Mouse (Mus musculus): ENCODE data around the gene Adcy7.

Gene Adcy7

DNA sequence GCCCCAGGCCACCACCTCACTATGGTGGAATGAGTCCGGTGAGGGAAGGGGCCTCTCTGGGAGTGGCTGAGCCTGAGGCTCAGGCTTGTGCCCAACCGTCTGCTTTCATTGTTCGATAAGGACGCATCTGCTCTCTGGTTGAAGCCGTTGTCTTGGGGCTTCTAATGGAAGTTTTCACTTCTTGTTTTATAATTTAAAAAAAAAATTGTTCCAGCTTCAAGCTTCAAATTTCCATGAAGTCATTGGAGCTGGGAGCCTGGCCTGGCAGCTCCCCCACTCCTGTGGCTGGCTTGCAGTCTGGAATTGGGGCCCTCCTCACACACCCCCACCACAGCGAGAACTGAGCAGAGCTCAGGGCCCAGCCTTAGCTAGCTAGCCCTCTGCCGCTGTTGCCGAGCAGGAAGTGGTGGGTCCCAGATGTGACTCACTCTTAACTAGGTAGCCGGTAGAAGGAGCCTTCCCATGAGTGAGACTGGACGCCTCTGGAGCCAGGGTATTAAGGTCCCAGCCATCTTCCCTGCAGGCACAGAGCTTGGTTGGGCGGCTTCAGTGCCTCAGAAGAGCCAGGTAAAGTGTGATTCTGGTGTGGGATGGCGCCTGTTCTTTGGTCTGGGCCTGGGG lies 16.5 kb downstream of the Adcy7 start:
- POLR2A ChIA-PET, result interaction anchor here in 3 of 4 experiments (0.9 to 1.1 kb wide), 3 partner anchors 11 to 20 kb away, joined by 3 to 6 read pairs (median 4); no protein-coding TSS in a partner anchor
- CTCF ChIA-PET, result interaction anchor here in 3 of 4 experiments (0.6 to 1.4 kb wide), 5 partner anchors 18 to 466 kb away, joined by 3 to 7 read pairs (median 3); no protein-coding TSS in a partner anchor

DNA sequence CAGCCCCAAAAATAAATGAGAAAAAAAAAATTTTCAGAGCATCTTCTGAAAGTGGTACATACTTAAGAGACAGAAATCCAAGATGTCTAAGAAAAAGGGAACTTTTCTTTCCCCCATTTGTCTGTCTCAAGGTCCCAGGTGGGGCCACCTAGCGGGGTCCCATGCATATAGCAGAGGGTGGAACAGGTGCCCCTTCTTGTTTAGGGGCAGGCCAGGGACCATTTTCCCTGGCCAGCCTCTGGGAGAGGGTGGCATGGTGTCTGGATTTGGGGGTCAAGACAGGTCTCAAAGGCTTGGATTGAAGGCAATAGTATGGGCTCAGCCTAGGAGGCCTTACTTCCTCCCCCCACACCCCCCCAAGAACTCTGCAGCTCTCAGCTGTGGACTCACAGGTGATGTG lies 17.7 kb downstream of the Adcy7 start:
- ChIA-PET POLR2A (interaction anchor here in 1 of 4 experiments (1.1 kb wide), 1 partner anchor 11 kb away, joined by 3 read pairs; no protein-coding TSS in a partner anchor), CTCF (interaction anchor here in 3 of 4 experiments (0.6 to 1.4 kb wide), 3 partner anchors 21 to 62 kb away, joined by 3 to 5 read pairs (median 5); no protein-coding TSS in a partner anchor)

DNA sequence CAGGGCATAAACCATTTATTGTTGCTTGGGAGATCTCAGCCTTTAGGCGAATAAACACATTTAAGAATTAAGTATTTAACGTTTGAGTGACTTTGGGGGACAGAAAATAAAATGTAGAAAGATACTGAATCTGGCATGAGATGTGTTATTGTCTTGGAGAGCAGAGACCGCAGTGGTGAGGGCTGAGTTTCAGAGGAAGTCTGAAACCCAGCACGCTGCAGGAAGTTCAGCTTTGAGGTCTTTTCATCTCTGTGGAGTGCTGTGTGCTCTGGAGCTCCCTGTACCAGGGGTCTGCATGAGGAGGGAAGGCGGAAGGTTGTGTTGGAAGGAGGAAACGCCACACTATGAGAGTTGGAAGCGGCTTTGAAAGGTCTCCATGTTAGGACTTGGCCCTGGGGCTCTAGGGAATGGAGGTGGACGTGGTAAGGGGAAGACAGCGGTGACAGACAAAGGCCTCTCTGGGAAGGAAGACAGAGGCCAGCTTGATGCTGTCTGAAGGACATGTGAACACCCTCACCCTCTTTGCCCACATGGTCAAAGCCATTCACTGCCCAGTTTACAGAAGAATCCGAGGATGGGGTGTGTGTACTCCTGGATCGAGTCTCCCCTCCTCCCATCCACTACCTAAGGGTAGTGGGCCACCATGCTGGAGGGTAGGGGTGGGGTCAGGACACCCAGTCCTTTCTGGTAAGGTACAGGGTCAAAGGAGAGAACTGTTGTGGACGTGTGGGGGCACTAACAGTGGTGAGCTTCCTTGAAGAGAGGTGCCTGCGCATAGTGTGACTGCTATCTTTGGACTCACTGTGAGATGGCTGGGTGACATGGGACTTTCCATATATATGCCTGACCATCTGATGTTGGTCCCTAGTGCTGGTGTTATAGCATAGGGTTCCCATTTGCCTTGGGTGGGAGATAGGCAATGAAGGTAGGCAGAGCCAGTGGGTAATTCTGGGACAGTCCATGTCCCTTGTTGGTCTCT lies 18.4 kb downstream of the Adcy7 start:
- ChIA-PET CTCF (interaction anchor here in 1 of 4 experiments (0.6 kb wide), 1 partner anchor 22 kb away, joined by 5 read pairs; no protein-coding TSS in a partner anchor), POLR2A (interaction anchor here in 2 of 4 experiments (1.1 kb wide), 2 partner anchors 10 to 12 kb away, joined by 3 read pairs; no protein-coding TSS in a partner anchor)

DNA sequence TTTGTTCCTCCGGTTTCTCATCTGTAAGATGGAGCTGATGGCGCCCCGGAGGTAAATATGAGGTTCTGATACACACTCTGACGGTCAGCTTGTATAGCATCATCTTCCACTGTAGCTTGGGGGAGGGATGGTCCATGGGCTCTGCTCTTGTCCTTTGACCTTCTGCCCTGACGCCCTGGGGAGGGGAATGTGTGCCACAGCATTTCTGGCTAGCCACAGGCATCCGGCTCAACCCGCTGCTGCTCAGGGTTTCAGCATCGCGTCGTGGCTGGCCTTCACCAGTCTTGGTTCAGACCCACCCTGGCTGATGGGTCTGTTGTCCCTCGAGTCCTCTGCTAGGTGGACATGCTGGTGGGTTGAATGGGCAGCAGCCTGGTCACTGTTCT lies 19.1 kb downstream of the Adcy7 start:
- CTCF ChIA-PET, result no interaction called here

DNA sequence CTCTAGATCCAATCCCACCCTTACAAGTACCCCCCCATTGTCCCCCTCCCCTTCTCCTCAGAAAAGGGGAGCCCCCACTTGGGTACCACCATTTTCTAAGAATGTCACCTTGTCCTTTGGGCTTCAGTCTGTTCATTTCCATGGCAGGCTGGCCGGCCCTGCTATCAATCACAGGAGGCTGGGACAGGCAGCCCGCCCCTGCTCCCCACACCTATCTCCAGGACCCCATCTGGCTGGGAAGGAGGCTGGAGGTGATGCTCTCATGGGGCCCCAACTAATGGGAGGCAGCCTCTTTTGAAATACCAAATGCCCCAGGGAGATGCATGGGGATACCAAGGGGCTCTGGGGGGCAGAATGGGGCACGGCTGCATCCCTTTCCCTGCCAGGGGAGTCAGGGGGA lies 20.7 kb downstream of the Adcy7 start:
- ChIA-PET POLR2A (no interaction called here), CTCF (no interaction called here)

More for the DNA sequence above, 19.1 kb downstream of the Adcy7 start:
- POLR2A ChIA-PET, result interaction anchor here in 1 of 4 experiments (1.0 to 1.1 kb wide), 2 partner anchors 10 to 17 kb away, joined by 3 read pairs; no protein-coding TSS in a partner anchor

DNA sequence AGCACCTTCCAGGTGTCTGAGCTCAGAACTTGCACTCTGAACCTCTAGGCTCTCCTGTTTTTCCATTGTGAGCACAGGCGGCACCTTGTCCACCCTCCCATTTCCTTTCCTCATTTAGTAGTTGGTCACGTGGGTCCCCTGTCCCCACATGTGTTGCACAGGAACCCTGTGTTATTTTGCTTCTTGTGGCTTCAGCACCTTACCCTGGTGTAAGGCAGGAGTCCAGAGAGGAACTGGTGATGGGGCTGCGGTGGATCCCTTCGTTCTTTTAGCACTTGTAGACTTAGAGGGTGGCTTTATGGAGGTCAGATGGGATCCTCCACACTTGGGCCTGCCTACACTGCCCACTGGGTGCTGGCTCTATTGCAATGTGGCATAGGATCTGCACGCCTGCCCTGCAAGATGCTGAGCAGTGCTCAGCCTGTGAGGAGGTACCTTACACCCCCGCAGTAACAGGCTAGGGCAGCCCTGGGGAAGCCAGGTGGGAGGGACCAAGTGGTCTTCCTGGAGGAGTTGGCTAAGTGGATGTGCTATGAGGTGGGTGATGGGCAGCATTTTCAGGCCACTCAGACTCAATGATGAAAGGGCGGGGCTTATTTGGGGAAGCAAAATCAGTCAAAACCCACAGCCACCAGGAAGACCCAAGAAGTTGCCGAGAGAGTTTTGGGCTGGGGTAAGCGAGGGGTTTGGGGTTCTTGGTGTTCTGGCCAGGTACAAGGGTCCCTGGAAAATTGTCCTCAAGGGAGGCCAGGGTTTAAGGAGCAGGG lies 21.6 kb downstream of the Adcy7 start:
- CTCF ChIA-PET, result interaction anchor here in 1 of 4 experiments (0.5 kb wide), 1 partner anchor 70 kb away, joined by 5 read pairs; no protein-coding TSS in a partner anchor
- POLR2A ChIA-PET, result interaction anchor here in 2 of 4 experiments (0.5 to 0.8 kb wide), 3 partner anchors 16 to 31 kb away, joined by 3 to 4 read pairs (median 3); no protein-coding TSS in a partner anchor

DNA sequence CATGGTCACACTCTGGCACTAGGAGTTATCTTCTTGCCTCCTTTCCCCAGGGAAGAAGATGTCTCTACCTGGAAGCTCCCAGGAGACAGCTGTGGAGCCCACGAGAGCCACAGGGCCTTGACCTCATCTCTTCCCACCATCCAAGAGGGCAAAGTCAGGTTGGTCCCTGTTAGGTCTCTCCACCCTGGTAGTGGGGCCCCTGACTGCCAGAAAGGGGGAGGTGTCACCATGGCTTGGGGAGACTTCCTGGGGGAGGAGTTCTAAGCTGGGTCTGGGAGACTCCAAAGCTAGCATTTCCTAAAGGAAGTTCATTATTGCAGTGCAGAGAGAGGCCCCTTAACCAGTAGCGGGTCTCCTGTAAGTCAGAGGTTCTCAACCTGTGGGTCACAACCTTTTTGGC lies 22.8 kb downstream of the Adcy7 start:
- ChIA-PET POLR2A (interaction anchor here in 2 of 4 experiments (0.7 to 0.8 kb wide), 2 partner anchors 28 to 105 kb away, joined by 3 read pairs; no protein-coding TSS in a partner anchor), CTCF (interaction anchor here in 1 of 4 experiments (1.2 kb wide), 1 partner anchor 29 kb away, joined by 3 read pairs; no protein-coding TSS in a partner anchor)

DNA sequence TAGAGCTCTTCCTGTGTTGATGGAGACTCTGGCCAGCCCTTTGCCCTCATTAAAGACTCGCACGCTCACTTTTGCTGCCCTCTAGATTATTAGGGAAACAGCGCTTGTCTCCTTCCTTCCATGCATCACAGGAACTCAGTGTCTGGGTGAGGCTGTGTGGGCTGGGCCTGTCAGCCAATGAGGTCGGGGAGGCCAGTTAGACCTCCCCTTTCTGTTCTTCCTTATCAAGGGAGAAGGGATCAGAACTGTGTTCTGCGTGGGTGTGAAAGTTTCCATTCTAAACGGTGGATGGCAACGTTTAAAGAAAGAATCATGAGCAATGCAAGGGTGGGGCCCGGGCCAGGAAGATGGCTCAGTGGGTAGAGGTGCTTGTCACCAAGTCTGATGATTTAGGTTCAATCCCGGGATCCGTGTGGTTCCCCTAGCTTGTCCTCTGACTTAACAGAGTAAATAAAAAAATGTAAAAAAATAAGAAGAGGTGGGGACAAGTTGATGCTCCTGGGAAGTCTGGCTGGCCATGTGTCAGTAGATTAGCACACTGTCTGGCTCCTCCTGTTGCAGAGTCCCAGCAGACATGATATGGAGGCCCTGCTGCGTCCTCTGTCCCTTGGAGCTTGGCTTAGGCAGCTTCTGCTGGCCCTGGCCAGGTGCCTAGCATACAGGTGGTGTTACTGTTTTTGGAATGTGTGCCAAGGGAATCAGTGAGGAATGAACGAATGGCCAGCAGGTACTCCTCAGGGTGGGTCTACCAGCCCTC lies 26.0 kb downstream of the Adcy7 start:
- ChIA-PET CTCF (interaction anchor here in 3 of 4 experiments (0.5 to 1.7 kb wide), 6 partner anchors 25 to 329 kb away, joined by 3 to 6 read pairs (median 4); no protein-coding TSS in a partner anchor), POLR2A (no interaction called here)

DNA sequence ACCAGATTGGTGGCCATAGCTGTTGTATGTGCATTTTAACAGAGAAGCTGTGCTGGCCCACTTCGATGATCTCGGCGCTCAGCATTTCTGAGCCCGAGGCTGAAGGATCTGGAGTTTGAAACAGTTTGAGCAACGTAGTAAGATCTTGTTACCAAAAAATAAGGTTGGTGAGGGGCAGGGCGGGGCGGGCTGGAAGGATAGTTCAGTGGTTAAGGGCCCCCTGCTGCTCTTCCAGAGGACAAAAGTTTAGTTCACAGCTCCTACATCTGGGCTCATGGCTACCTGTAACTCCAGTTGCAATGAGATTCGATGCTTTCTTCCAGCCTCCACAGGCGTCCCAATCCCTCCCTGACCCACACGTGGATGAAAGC lies 26.5 kb downstream of the Adcy7 start:
- POLR2A ChIA-PET, result interaction anchor here in 1 of 4 experiments (0.6 to 1.7 kb wide), 2 partner anchors 10 to 364 kb away, joined by 3 to 6 read pairs; no protein-coding TSS in a partner anchor
- CTCF ChIA-PET, result interaction anchor here in 2 of 4 experiments (0.5 to 1.7 kb wide), 3 partner anchors 32 to 328 kb away, joined by 5 to 6 read pairs (median 6); no protein-coding TSS in a partner anchor

DNA sequence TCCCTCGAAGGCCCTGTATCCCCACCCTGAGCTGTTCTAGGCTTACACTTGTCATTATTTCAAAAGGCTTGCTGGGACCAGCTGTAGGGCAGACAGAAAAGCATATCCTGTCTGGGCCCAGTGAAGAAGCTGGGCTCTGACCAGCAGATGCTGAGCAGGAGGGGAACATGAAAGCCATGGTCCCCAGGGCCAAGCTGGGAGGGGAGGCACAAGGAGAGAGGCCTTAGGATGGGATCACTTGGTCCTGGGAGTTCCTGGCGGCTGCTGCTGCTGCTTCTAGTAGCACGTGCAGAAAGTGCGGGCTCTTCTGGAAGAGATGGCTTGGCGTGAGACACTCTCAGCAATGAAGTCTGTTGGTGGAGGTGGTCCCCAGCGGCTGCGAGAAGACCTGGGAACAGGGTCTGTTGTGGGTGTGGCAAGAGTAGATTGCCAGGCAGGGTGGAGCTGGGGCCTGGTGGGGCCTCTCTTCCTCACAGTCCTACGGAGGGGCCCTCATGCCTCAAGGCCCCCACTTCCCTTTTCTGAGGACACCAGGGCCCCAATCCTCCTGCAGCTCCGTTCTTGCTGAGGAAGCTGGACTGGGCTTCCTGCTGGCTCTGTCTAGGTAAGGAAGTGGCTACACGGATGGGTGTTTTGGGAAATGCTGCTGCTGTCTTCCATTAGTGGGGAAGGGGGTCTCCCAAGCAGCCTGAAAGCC lies 27.9 kb downstream of the Adcy7 start:
- POLR2A ChIA-PET, result interaction anchor here in 2 of 4 experiments (0.6 to 1.7 kb wide), 5 partner anchors 9 to 96 kb away, joined by 3 to 6 read pairs (median 3); no protein-coding TSS in a partner anchor
- CTCF ChIA-PET, result interaction anchor here in 3 of 4 experiments (0.5 to 1.7 kb wide), 3 partner anchors 14 to 37 kb away, joined by 4 to 6 read pairs (median 5); no protein-coding TSS in a partner anchor

DNA sequence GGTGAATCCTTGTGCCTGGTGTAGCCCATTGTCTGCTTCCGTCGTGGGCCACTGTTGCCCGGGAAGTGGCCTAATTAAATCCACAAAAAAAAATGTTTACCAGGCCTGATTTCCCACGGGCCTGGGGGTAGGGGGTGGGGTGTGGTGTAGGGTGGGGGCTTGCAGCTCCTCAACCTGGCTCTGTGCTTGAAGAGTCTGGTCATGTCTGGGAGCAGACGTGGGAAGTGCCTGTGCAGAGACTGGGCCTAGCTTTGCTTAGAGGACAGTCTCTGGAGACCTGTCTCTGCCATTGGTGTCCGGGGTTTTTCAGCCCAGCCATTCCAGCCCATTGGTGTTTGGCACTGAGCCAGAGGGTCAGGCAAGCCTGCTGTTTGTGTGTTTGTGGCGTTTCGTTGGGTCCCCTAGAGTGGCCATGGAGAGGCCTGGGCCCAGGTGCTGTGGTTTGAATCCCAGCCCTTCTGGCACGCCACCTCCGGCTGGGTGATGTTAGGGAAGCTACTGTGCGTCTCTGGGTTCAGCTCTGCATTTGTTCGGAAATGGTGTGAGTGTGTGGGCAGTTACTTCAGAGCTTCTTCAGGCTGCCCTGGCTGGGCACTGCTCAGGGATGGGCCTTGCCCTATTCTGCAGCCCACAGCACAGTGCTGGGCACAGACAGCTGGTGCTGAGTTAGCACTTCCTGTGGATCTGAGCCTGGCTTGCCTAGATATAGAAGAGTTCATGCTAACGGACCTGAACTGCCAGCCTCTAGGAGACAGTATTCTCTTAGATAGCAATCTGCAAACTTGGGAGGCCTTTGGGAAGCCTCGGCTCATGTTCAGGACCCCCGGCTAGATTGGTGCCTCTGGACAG lies 29.6 kb downstream of the Adcy7 start:
- CTCF ChIA-PET, result no interaction called here
- POLR2A ChIA-PET, result interaction anchor here in 3 of 4 experiments (0.5 to 1.4 kb wide), 4 partner anchors 10 to 801 kb away, joined by 3 to 4 read pairs (median 4); no protein-coding TSS in a partner anchor

DNA sequence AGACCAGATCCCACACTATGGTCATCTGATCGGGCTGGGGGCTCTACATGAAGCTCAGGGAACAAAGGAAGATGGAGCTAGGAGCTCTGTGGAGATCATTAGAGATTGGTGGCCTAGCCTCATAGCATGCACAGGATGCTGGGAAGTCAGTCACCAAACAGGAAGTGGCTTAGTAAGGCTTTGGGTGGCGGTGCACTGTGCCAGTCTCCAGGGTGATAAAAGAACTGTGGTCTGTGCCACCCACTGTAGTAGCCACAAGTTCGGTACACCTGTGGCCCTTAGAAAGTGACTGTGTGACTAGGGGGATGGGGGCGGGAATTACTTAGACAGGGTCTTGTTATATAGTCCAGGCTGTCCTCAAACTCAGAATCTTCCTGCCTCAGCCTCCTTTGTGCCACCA lies 33.6 kb downstream of the Adcy7 start:
- ChIA-PET CTCF (interaction anchor here in 2 of 4 experiments (0.8 to 1.5 kb wide), 6 partner anchors 9 to 53 kb away, joined by 3 to 5 read pairs (median 4); no protein-coding TSS in a partner anchor), POLR2A (no interaction called here)

DNA sequence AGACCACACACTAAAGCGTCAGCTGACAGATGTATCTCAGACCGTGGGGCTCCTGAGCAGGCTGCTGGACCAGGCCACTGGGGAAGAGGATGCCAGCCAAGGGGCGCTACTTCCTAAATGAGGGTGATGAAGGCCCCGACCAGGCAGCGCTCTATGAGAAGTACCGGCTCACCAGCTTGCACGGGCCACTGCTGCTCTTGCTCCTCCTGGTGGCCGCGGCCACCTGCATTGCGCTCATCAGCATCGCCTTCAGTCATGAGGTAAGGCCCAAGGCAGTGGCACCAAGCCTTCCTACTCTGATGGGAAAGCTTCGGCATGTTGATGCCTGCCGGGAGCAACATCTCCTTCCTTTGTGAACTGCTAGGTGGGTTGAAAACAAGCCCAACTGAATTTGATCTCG lies 34.3 kb downstream of the Adcy7 start:
- POLR2A ChIA-PET, result no interaction called here
- CTCF ChIA-PET, result interaction anchor here (0.6 to 1.5 kb wide), 10 partner anchors 8 to 194 kb away, joined by 3 to 9 read pairs (median 4); partner anchors contain the start of gene Adcy7 (in 1 of the 4)

DNA sequence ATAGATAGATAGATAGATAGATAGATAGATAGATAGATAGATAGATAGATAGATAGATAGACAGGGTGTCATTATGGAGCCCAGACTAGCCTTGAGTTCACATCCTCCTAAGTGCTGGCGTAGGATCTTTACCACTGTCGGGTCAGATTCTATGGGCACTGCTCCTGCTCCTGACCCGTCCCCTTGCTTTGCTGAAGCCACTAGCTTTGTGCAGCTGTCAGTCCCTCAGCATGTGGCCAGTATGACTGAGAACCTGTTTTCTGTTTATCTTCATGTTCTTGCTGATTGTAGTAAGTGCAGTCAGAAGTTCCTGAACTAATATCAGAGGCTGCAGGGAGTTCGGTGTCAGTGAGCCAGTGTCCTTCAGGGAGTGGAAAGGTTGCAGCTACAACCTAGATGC lies 35.5 kb downstream of the Adcy7 start:
- CTCF ChIA-PET, result no interaction called here
- POLR2A ChIA-PET, result no interaction called here

DNA sequence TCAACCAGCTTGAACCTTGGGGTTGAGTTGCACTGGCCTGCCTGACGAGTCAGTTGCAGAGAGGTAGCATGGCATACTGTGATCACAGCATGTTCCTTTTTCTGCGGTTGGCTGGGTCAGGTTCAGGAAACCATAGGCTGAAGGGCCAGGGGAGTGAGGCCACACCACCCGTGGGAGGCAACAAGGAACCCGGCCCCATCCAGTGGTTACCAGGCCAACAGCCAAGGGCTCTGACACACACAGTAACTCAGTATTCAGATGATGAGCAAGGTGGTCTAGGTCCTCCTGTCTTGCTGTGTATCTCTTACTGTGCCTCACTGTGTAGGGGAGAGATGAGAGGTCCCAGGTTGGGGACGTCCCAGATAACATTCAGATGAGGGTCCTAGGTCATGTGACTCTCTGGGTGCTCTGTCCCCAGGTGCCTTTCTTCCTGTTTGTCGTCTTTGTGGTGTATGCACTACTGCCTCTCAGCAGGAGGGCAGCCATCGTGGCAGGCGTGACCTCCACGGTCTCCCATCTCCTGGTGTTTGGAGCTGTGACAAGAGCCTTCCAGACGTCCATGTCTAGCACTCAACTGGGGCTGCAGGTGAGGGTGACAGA lies 37.2 kb downstream of the Adcy7 start:
- POLR2A ChIA-PET, result interaction anchor here in 2 of 4 experiments (0.6 to 0.7 kb wide), 2 partner anchors 24 to 46 kb away, joined by 3 to 11 read pairs; no protein-coding TSS in a partner anchor
- CTCF ChIA-PET, result no interaction called here
